Mouse (Mus musculus) liver, adult 2 months (tissue): ENCODE measurements around the gene Rpp30. TPM values are rescaled to one million over a fixed set of nuclear protein-coding genes. Genes with fewer than 3 reads are reported as not detected.

ENCODE experiments used
- DNase-seq: peaks from one replicate; pipeline ENCODE4 v3.0.0-alpha.2; 2011; ENCODE audit warnings: low read depth, low spot score; ENCODE audit errors: extremely low read depth
- H3K27ac ChIP-seq: fragments of 200-500 bp; replicated peaks from 2 replicates; pipeline ENCODE4 v1.5.1; 2012; ENCODE audit warnings: low read depth, mild to moderate bottlenecking, control low read depth, inconsistent platforms, low read length; ENCODE audit not compliant: insufficient read depth
- H3K27me3 ChIP-seq: fragments of 200-500 bp; 2 replicates; pipeline ENCODE4 v1.6.1; 2012; ENCODE audit warnings: mild to moderate bottlenecking, moderate library complexity, low read length, inconsistent platforms; ENCODE audit not compliant: control insufficient read depth, insufficient read depth
- H3K36me3 ChIP-seq: fragments of 200-500 bp; 2 replicates; pipeline ENCODE4 v1.6.1; 2012; ENCODE audit warnings: low read length, inconsistent platforms; ENCODE audit not compliant: control insufficient read depth, insufficient read depth
- H3K4me1 ChIP-seq: fragments of 200-500 bp; 2 replicates; pipeline ENCODE4 v1.6.1; 2011; ENCODE audit warnings: low read length; ENCODE audit not compliant: control insufficient read depth, insufficient read depth
- H3K4me3 ChIP-seq: fragments of 200-500 bp; 2 replicates; pipeline ENCODE4 v1.5.1; 2011; ENCODE audit warnings: low read depth, mild to moderate bottlenecking, control low read depth, low read length, moderate library complexity; ENCODE audit not compliant: insufficient read depth
- H3K79me2 ChIP-seq: fragments of 200-500 bp; 2 replicates; pipeline ENCODE4 v1.6.1; 2012; ENCODE audit warnings: inconsistent platforms, mild to moderate bottlenecking, low read length, moderate library complexity; ENCODE audit not compliant: control insufficient read depth, insufficient read depth
- H3K9ac ChIP-seq: fragments of 200-500 bp; 2 replicates; pipeline ENCODE4 v1.6.1; 2012; ENCODE audit warnings: low read depth, mild to moderate bottlenecking, control low read depth, inconsistent platforms, low read length
- CTCF ChIP-seq: fragments of 200-500 bp; IDR thresholded peaks from 2 replicates; pipeline ENCODE4 v1.5.1; 2011; ENCODE audit warnings: low read depth, low read length, control low read depth
- POLR2A ChIP-seq: fragments of 200-500 bp; IDR thresholded peaks from 2 replicates; pipeline ENCODE4 v1.6.1; 2011; ENCODE audit warnings: low read length, control low read depth; ENCODE audit not compliant: insufficient read depth; ENCODE audit errors: extremely low read depth
- WGBS: fragments of 180-500 bp; shearing (Covaris S2); methylation state at CpG from one replicate; pipeline ENCODE4 v1.1.7; 2018; 5-methylcytosine and 5-hydroxymethylcytosine counted together
- polyA plus RNA-seq: library from polyadenylated mRNA; depleted of rRNA; stranded (reverse); fragments of >200 nt; gene quantifications from 2 replicates; pipeline ENCODE4 v1.2.3, GENCODE M21; 2012; rRNA removed
- total RNA-seq: library from RNA; depleted of rRNA; stranded (reverse); fragments of >200 nt; gene quantifications from 2 replicates; pipeline ENCODE4 v1.2.3, GENCODE M21; 2014; rRNA removed

Rpp30 gene
- total and polyA plus RNA-seq, 2 experiments = 1.3 to 10.8 TPM

DNA sequence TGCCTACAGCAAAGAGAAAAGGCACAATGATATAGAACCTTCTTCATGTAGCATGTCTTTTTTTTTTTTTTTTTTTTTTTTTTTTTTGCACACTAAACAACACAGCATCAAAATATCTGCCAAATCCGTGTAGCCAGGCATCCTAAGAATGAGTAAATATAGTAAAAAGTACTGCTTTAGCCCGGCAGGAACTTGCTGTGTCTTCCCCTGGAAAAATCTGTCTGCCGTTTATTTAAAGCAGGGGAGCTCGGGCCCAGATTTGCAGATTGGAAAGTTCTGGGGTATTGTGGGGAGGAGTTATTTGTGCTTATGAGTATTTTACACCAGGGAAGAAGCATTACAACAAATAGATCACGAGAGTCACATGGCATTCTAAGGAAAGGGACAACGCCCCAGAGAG lies 48.5 kb downstream of the Rpp30 start:
- H3K4me3 ChIP-seq = no peak overlapping the region
- H3K4me1 ChIP-seq = no peaks in the 10 kb centered on the region
- no peaks in the 10 kb centered on the region for H3K36me3 ChIP-seq
- H3K27ac ChIP-seq = no peak overlapping the region
- H3K9ac ChIP-seq = no peak overlapping the region
- 60% methylated on average over 6 of the region's 6 CpGs for WGBS
- H3K27me3 ChIP-seq = no peaks in the 10 kb centered on the region
- no peaks in the 10 kb centered on the region for H3K79me2 ChIP-seq
- DNase-seq = peak; percentile 5
- TF ChIP-seq POLR2A (no peak), CTCF (no peak)

DNA sequence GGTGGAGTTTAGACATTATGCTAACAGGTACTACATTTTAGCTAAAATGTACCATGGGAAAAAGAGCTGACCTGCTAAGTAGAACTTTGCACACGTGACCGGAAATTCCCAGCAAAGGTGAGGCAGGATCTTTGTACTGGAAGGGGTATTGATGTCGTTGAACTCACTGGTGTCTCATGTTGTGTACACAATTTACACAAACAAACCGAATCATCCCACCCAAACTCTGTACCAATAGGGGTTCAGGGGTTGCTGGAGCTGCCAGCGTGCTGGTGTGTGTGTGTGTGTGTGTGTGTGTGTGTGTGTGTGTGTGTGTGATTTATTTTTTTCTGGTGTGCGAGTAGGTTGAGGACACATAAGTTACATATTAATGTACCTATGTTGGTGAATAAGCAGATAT lies 49.5 kb downstream of the Rpp30 start:
- 33% methylated on average over 6 of the region's 6 CpGs for WGBS
- Histone ChIP-seq H3K9ac (no peak overlapping the region), H3K4me3 (no peak overlapping the region), H3K27ac (no peak overlapping the region), H3K4me1 (no peaks in the 10 kb centered on the region), H3K27me3 (no peaks in the 10 kb centered on the region), H3K36me3 (no peaks in the 10 kb centered on the region), H3K79me2 (no peaks in the 10 kb centered on the region)
- no peak for TF ChIP-seq CTCF
- TF ChIP-seq POLR2A = no peak
- DNase-seq = peak; percentile 29

DNA sequence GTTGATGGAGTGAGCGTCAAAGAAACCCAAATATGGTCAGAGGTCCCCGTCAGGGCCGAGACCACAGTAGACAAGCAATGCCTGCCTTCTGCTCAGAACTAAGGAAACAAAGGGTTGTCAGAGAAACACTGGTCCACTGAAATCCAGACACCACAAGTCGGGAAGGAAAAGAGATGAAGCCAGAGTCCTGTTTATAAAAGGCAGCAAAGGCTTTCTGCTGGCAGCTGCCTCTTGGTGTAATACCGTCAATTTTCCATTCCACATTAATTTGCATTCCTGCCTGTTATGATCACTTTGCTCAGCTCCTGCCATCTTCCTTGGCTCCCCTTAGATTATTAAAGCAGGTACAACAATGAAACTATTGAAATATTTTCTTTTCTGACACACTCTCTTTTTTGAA lies 50.2 kb downstream of the Rpp30 start:
- Histone ChIP-seq H3K9ac (no peak overlapping the region), H3K4me1 (no peaks in the 10 kb centered on the region), H3K4me3 (no peak overlapping the region), H3K27ac (no peak overlapping the region), H3K27me3 (no peaks in the 10 kb centered on the region), H3K36me3 (no peaks in the 10 kb centered on the region), H3K79me2 (no peaks in the 10 kb centered on the region)
- 71% methylated on average over 5 of the region's 5 CpGs for WGBS
- DNase-seq = no peak
- TF ChIP-seq CTCF (no peak), POLR2A (no peak)

DNA sequence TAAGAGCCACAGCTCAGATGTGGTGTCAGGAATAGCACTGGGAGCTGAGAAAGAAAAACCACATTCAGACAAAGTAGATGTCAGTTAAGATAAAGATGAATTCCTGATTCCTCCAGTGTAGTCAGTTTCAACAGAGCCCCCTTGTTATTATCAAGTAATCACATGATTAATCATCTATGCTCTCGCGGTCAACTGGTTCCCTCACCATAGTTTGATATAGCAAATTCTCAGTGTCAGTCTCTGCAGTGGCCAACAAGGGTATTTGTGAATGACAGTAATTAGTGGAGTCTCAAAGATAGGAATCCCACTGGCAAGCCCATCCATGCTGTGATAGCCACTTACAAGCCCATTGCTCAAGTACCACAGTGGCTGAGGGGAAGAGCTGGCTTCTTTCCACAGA lies 60.1 kb downstream of the Rpp30 start:
- WGBS = 100% methylated on average over 2 of the region's 2 CpGs
- no peak for DNase-seq
- no peaks in the 10 kb centered on the region for H3K79me2 ChIP-seq
- no peak overlapping the region for H3K4me3 ChIP-seq
- no peaks in the 10 kb centered on the region for H3K27me3 ChIP-seq
- no peaks in the 10 kb centered on the region for H3K4me1 ChIP-seq
- TF ChIP-seq CTCF = no peak
- no peak for TF ChIP-seq POLR2A
- no peaks in the 10 kb centered on the region for H3K36me3 ChIP-seq
- no peak overlapping the region for H3K9ac ChIP-seq
- H3K27ac ChIP-seq = no peak overlapping the region

DNA sequence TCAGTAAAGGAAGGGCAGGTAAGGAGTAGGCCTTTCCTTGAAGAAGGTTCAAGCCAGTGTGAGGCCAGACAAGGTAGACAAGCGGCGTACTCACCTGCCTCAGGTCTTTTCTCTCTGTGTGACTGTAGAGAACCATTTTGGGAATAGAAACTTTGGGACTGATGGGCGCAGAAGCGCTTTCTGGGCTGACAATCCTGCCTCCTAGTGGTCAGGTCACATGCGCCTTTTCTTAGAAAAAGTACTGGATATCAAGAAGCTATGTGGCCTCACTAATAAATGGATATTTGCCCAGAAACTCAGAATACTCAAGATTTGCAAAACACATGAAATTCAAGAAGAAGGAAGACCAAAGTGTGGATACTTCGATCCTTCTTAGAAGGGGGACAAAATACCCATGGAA lies 65.1 kb downstream of the Rpp30 start:
- H3K4me1 ChIP-seq = no peaks in the 10 kb centered on the region
- no peaks in the 10 kb centered on the region for H3K79me2 ChIP-seq
- no peak for DNase-seq
- no peak overlapping the region for H3K9ac ChIP-seq
- TF ChIP-seq POLR2A = no peak
- TF ChIP-seq CTCF = peak; percentile 21; the same call in 1 of the 2 replicates
- no peak overlapping the region for H3K27ac ChIP-seq
- WGBS = 84% methylated on average over 6 of the region's 6 CpGs
- no peaks in the 10 kb centered on the region for H3K27me3 ChIP-seq
- no peaks in the 10 kb centered on the region for H3K36me3 ChIP-seq
- no peak overlapping the region for H3K4me3 ChIP-seq

DNA sequence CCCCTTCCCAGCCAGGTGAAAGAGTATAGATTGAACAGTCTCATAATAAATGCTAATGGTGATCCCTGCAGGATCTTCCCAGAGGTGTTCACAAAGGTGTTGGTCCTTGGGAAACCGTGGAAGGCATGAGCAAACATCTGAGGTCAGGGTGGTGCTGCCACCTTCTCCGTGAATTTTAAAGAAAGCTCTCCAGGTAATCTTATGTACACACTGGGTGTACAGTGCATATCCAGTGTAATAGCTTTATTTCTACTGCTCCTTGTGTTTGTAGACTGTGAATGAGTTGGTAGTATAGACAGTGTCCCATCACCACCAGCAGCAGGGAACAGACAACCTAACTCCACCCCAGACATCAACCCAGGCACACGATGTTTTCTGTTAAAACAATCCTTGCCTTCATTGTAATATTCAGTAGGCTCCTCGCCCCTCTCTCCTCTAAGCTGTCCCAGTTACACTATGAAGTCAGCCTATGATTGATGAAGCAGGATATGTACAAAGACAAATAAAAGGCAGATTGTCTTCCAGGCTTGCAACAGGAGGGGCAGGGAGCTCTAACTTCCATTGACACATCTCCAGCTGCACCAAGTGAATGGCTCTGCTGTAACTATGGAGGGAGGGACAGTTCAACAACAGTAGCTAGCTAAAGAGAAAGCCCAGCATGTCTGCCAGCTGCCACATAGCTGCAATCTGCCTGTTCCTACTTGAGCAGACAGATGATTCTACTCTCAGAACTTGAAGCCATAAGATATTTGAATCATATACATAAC lies 66.9 kb downstream of the Rpp30 start:
- no peak for DNase-seq
- no peak overlapping the region for H3K4me3 ChIP-seq
- no peaks in the 10 kb centered on the region for H3K36me3 ChIP-seq
- no peak overlapping the region for H3K27ac ChIP-seq
- WGBS = 50% methylated on average over 4 of the region's 4 CpGs
- H3K9ac ChIP-seq = no peak overlapping the region
- no peak for TF ChIP-seq POLR2A
- no peak for TF ChIP-seq CTCF
- no peaks in the 10 kb centered on the region for H3K27me3 ChIP-seq
- no peaks in the 10 kb centered on the region for H3K4me1 ChIP-seq
- H3K79me2 ChIP-seq = no peaks in the 10 kb centered on the region

Other genes with a start within 250 kb of the Rpp30 start
- 0.07 and 0.09 TPM in 2 replicates for gene Htr7, start 26.2 kb upstream of the Rpp30 start, total RNA-seq
- gene Htr7, start 26.2 kb upstream of the Rpp30 start, polyA plus RNA-seq = 0.06 TPM in 1 of 2 replicates, not detected in the other
- gene Ankrd1, start 36.4 kb downstream of the Rpp30 start, total RNA-seq = 0.07 and 0.09 TPM in 2 replicates
- gene Ankrd1, start 36.4 kb downstream of the Rpp30 start, polyA plus RNA-seq = 0.05 and 0.11 TPM in 2 replicates